Mouse (Mus musculus): ENCODE results near the gene Grik1. TPM values are rescaled to one million over a fixed set of nuclear protein-coding genes. Genes with fewer than 3 reads are reported as not detected.

Gene Grik1
- polyA plus RNA-seq, 1 experiment from 2014 or later: 1.8 TPM

DNA sequence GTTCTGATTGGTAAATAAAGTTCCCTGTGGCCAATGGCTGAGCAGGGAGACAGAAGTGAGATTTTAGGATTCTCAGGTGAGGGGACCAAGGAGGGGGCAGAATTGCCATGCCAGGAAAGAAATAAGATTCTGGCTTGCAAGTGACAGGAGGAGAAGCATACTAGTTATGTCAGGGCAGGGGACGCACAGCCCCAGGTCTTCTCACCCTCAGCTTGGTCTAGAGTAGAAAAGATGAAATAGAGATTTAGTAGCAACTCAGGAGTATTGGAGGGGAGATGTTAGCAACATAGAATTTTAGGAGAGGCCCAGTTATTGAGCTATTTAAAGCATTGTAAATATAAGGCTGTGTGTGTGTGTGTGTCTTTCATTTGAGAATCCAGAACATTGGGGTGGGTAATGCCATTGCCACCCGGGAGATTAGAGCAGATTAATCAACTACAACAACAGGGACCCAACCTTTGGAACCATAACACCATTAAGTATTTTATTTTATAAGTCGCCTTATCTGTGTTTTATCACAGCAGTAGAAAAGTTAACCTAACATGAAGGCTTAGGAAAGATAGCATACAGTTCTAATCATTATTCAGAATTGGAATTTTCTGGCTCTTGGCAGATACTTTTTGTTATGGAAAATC, 436.5 kb downstream of the Grik1 start:
- Histone ChIP-seq H3K4me1 (ENCODE audit: insufficient read depth, low read length) (no peaks in the 10 kb centered on the region), H3K9me3 (ENCODE audit: low read length) (no peaks in the 10 kb centered on the region), H3K27me3 (ENCODE audit: insufficient read depth, low read length) (no peaks in the 10 kb centered on the region), H3K9ac (replicated peaks; ENCODE audit: low read length) (no peak overlapping the region), H3K36me3 (ENCODE audit: insufficient read depth, low read length) (no peaks in the 10 kb centered on the region), H3K4me2 (replicated peaks; ENCODE audit: low read depth, low read length) (no peak overlapping the region), H3K27ac (ENCODE audit: low read length) (no peak overlapping the region), H3K4me3 (ENCODE audit: low read length) (no peak overlapping the region)
- 87% methylated on average over 3 of the region's 3 CpGs for WGBS
- no peak for ATAC-seq (ENCODE audit: low FRiP score, low TSS enrichment)

GRCm38 (mm10) chr16:87851550-87851949, 438.5 kb downstream of the Grik1 start:
- Histone ChIP-seq H3K27me3 (ENCODE audit: insufficient read depth, low read length) (no peaks in the 10 kb centered on the region), H3K4me3 (ENCODE audit: low read length) (no peak overlapping the region), H3K36me3 (ENCODE audit: insufficient read depth, low read length) (no peaks in the 10 kb centered on the region), H3K4me2 (replicated peaks; ENCODE audit: low read depth, low read length) (no peak overlapping the region), H3K4me1 (ENCODE audit: insufficient read depth, low read length) (no peaks in the 10 kb centered on the region), H3K27ac (ENCODE audit: low read length) (no peak overlapping the region), H3K9me3 (ENCODE audit: low read length) (no peaks in the 10 kb centered on the region), H3K9ac (replicated peaks; ENCODE audit: low read length) (no peak overlapping the region)
- WGBS: 66% methylated on average over 2 of the region's 2 CpGs
- ATAC-seq (ENCODE audit: low FRiP score, low TSS enrichment): no peak

GRCm38 (mm10) chr16:87848799-87849198, 441.3 kb downstream of the Grik1 start:
- no peaks in the 10 kb centered on the region for H3K36me3 ChIP-seq (ENCODE audit: insufficient read depth, low read length)
- H3K27ac ChIP-seq (ENCODE audit: low read length): no peak overlapping the region
- H3K4me1 ChIP-seq (ENCODE audit: insufficient read depth, low read length): no peaks in the 10 kb centered on the region
- H3K9me3 ChIP-seq (ENCODE audit: low read length): no peaks in the 10 kb centered on the region
- no peak overlapping the region for H3K9ac ChIP-seq (replicated peaks; ENCODE audit: low read length)
- no peak overlapping the region for H3K4me2 ChIP-seq (replicated peaks; ENCODE audit: low read depth, low read length)
- no peak for ATAC-seq (ENCODE audit: low FRiP score, low TSS enrichment)
- 71% methylated on average over 3 of the region's 3 CpGs for WGBS
- H3K27me3 ChIP-seq (ENCODE audit: insufficient read depth, low read length): no peaks in the 10 kb centered on the region
- no peak overlapping the region for H3K4me3 ChIP-seq (ENCODE audit: low read length)

Other genes starting within 250 kb of the Grik1 start
- not detected in 2 replicates for gene Cldn17, start 216.7 kb upstream of the Grik1 start, polyA plus RNA-seq (2015; fragmentation: Nextera tagmentation; extraction: Ambion mirVana)

Measured in kidney, embryonic 16.5 days (tissue).